Mouse (Mus musculus) liver, embryonic 11.5 days (tissue): ENCODE results near the gene P2rx1. TPM values are rescaled to one million over a fixed set of nuclear protein-coding genes. Genes with fewer than 3 reads are reported as not detected.

ENCODE experiments used
- ATAC-seq: fragments of 200-750 bp; cut with Nextera tagmentation; replicated peaks from 2 replicates; pipeline ENCODE4 v1.8.0; 2017; ENCODE audit warnings: moderate number of reproducible peaks, mild to moderate bottlenecking, moderate TSS enrichment, moderate library complexity; ENCODE audit not compliant: low FRiP score
- DNase-seq: peaks from one replicate; pipeline ENCODE4 v3.0.0-alpha.2; 2017; ENCODE audit warnings: low spot score
- H3K27ac ChIP-seq: fragments of 300-500 bp; sonication (generic); 2 replicates; pipeline ENCODE4 v1.5.1; 2014; ENCODE audit warnings: mild to moderate bottlenecking, low read depth, low read length, control low read depth
- H3K27me3 ChIP-seq: fragments of 300-500 bp; sonication (generic); replicated peaks from 2 replicates; pipeline ENCODE4 v1.6.1; 2014; ENCODE audit warnings: low read length, mixed read lengths; ENCODE audit not compliant: control insufficient read depth, insufficient read depth
- H3K36me3 ChIP-seq: fragments of 300-500 bp; sonication (generic); 2 replicates; pipeline ENCODE4 v1.6.1; 2014; ENCODE audit warnings: mild to moderate bottlenecking, low read length, moderate library complexity, mixed read lengths; ENCODE audit not compliant: control insufficient read depth, insufficient read depth
- H3K4me1 ChIP-seq: fragments of 300-500 bp; sonication (generic); replicated peaks from 2 replicates; pipeline ENCODE4 v1.6.1; 2014; ENCODE audit warnings: low read length, mixed read lengths; ENCODE audit not compliant: control insufficient read depth, insufficient read depth
- H3K4me2 ChIP-seq: fragments of 300-500 bp; sonication (generic); 2 replicates; pipeline ENCODE4 v1.6.1; 2014; ENCODE audit warnings: mild to moderate bottlenecking, control low read depth, moderate library complexity
- H3K4me3 ChIP-seq: fragments of 300-500 bp; sonication (generic); 2 replicates; pipeline ENCODE4 v1.5.1; 2014; ENCODE audit warnings: low read depth, low read length, control low read depth
- H3K9ac ChIP-seq: fragments of 300-500 bp; sonication (generic); 2 replicates; pipeline ENCODE4 v1.6.1; 2014; ENCODE audit warnings: low read depth, low read length, control low read depth
- H3K9me3 ChIP-seq: fragments of 300-500 bp; sonication (generic); 2 replicates; pipeline ENCODE4 v1.6.1; 2016; ENCODE audit warnings: low read length, inconsistent platforms, mixed read lengths; ENCODE audit not compliant: control insufficient read depth
- WGBS: fragments of 180-500 bp; shearing (Covaris S2); extraction: QIAGEN DNeasy Blood & Tissue Kit; methylation state at CpG from one replicate; pipeline ENCODE4 v1.1.7; 2014; 5-methylcytosine and 5-hydroxymethylcytosine counted together
- polyA plus RNA-seq: library from polyadenylated mRNA; unstranded; fragments of >200 nt; fragmentation: Nextera tagmentation; extraction: Ambion mirVana; gene quantifications from 2 replicates; pipeline ENCODE4 v1.2.1, GENCODE M21; 2014

The P2rx1 gene
- polyA plus RNA-seq, 1 experiment from 2014 or later = 17.6 TPM

- no peaks in the 10 kb centered on the region for H3K9me3 ChIP-seq
- no peak for ATAC-seq
- 0 out of 2 replicates have a peak, but pooled peaks cover 5% of the 10 kb centered on the region for H3K4me1 ChIP-seq
- no peak overlapping the region for H3K4me2 ChIP-seq
- 74% methylated on average over 5 of the region's 5 CpGs for WGBS
- no peak overlapping the region for H3K27ac ChIP-seq
- H3K4me3 ChIP-seq = no peak overlapping the region
- DNase-seq = no peak
- peaks cover 6% of the 10 kb centered on the region for H3K27me3 ChIP-seq
- no peaks in the 10 kb centered on the region for H3K36me3 ChIP-seq
- no peak overlapping the region for H3K9ac ChIP-seq
Measured at GRCm38 (mm10) chr11:73013981-73014380, 15.1 kb downstream of the P2rx1 start.

- DNase-seq = no peak
- Histone ChIP-seq H3K36me3 (no peaks in the 10 kb centered on the region), H3K27me3 (peaks cover 15% of the 10 kb centered on the region), H3K9me3 (no peaks in the 10 kb centered on the region), H3K4me2 (no peak overlapping the region), H3K9ac (no peak overlapping the region), H3K27ac (no peak overlapping the region), H3K4me3 (no peak overlapping the region), H3K4me1 (0 out of 2 replicates have a peak, but pooled peaks cover 8% of the 10 kb centered on the region)
- ATAC-seq = no peak
- WGBS = 85% methylated on average over 4 of the region's 4 CpGs
Measured at GRCm38 (mm10) chr11:73014831-73015344, 16.0 kb downstream of the P2rx1 start.

GRCm38 (mm10) chr11:73015391-73016102 lies 16.6 kb downstream of the P2rx1 start:
- Histone ChIP-seq H3K36me3 (no peaks in the 10 kb centered on the region), H3K27ac (no peak overlapping the region), H3K4me2 (no peak overlapping the region), H3K4me1 (0 out of 2 replicates have a peak, but pooled peaks cover 8% of the 10 kb centered on the region), H3K9me3 (no peaks in the 10 kb centered on the region), H3K27me3 (peaks cover 22% of the 10 kb centered on the region), H3K9ac (no peak overlapping the region), H3K4me3 (no peak overlapping the region)
- DNase-seq (no peak), ATAC-seq (no peak)
- 79% methylated on average over 5 of the region's 5 CpGs for WGBS

- H3K27ac ChIP-seq = no peak overlapping the region
- H3K4me3 ChIP-seq = no peak overlapping the region
- H3K9me3 ChIP-seq = no peaks in the 10 kb centered on the region
- H3K36me3 ChIP-seq = no peaks in the 10 kb centered on the region
- H3K9ac ChIP-seq = no peak overlapping the region
- no peak for ATAC-seq
- H3K4me1 ChIP-seq = 0 out of 2 replicates have a peak, but pooled peaks cover 8% of the 10 kb centered on the region
- DNase-seq = no peak
- H3K27me3 ChIP-seq = peaks cover 27% of the 10 kb centered on the region
- H3K4me2 ChIP-seq = no peak overlapping the region
- 75% methylated on average over 6 of the region's 6 CpGs for WGBS
Measured at GRCm38 (mm10) chr11:73016103-73016420, 17.2 kb downstream of the P2rx1 start.

- peak within 1 kb of the TSS; percentile 55 for H3K9ac ChIP-seq
Measured at GRCm38 (mm10) chr11:73018471-73019146, 19.7 kb downstream of the P2rx1 start, which contains the start of gene Camkk1. Gene Camkk1, plus strand, starts transcription at chr11:73019008.

GRCm38 (mm10) chr11:73019147-73019795 lies 20.4 kb downstream of the P2rx1 start:
- Histone ChIP-seq H3K4me3 (peak overlapping the region; percentile 67), H3K9me3 (no peaks in the 10 kb centered on the region), H3K27ac (no peak overlapping the region), H3K27me3 (peaks cover 30% of the 10 kb centered on the region), H3K4me2 (peak overlapping the region; percentile 100), H3K36me3 (no peaks in the 10 kb centered on the region), H3K9ac (peak overlapping the region; percentile 55), H3K4me1 (peaks cover 11% of the 10 kb centered on the region)
- ATAC-seq (peak; percentile 16), DNase-seq (no peak)
- WGBS = 1% methylated on average over 46 of the region's 46 CpGs

More at GRCm38 (mm10) chr11:73018471-73019146, 19.7 kb downstream of the P2rx1 start, which contains the start of gene Camkk1:
- peak within 1 kb of the TSS; percentile 100 for H3K4me2 ChIP-seq
- DNase-seq = peak; percentile 92
- H3K4me1 ChIP-seq = 0 out of 2 replicates have a peak, but pooled peaks cover 8% of the 10 kb centered on the region
- ATAC-seq = peak; percentile 95
- WGBS = 1% methylated on average over 57 of the region's 57 CpGs
- no peaks in the 10 kb centered on the region for H3K9me3 ChIP-seq
- H3K36me3 ChIP-seq = no peaks in the 10 kb centered on the region
- H3K27me3 ChIP-seq = peaks cover 30% of the 10 kb centered on the region
- H3K27ac ChIP-seq = no peak within 1 kb of the TSS
- H3K4me3 ChIP-seq = peak within 1 kb of the TSS; percentile 67

GRCm38 (mm10) chr11:73020953-73021800 lies 22.3 kb downstream of the P2rx1 start:
- WGBS = 63% methylated on average over 7 of the region's 7 CpGs
- Histone ChIP-seq H3K9me3 (no peaks in the 10 kb centered on the region), H3K4me1 (peaks cover 20% of the 10 kb centered on the region), H3K9ac (no peak overlapping the region), H3K4me2 (no peak overlapping the region), H3K36me3 (no peaks in the 10 kb centered on the region), H3K4me3 (no peak overlapping the region), H3K27me3 (peaks cover 30% of the 10 kb centered on the region), H3K27ac (no peak overlapping the region)
- ATAC-seq = no peak
- DNase-seq = no peak

- DNase-seq = no peak
- no peak overlapping the region for H3K4me3 ChIP-seq
- H3K27me3 ChIP-seq = peaks cover 25% of the 10 kb centered on the region
- H3K4me2 ChIP-seq = no peak overlapping the region
- H3K9me3 ChIP-seq = no peaks in the 10 kb centered on the region
- peaks cover 24% of the 10 kb centered on the region for H3K4me1 ChIP-seq
- no peaks in the 10 kb centered on the region for H3K36me3 ChIP-seq
- 69% methylated on average over 9 of the region's 9 CpGs for WGBS
- no peak overlapping the region for H3K27ac ChIP-seq
- ATAC-seq = no peak
- no peak overlapping the region for H3K9ac ChIP-seq
Measured at GRCm38 (mm10) chr11:73023099-73023498, 24.2 kb downstream of the P2rx1 start.
